Mouse (Mus musculus): ENCODE measurements around the gene Plscr2. TPM values are rescaled to one million over a fixed set of nuclear protein-coding genes. Genes with fewer than 3 reads are reported as not detected.
A peak's percentile ranks its signal among the peaks of the same experiment; 100 is the strongest.
"Not testable (repeated sequence)": the region's sequence is repeated elsewhere in the genome, so short reads cannot be mapped to it uniquely, and the experiment has no call there.

The Plscr2 gene
- polyA plus RNA-seq, 2 experiments from 2014 or later: not detected

DNA sequence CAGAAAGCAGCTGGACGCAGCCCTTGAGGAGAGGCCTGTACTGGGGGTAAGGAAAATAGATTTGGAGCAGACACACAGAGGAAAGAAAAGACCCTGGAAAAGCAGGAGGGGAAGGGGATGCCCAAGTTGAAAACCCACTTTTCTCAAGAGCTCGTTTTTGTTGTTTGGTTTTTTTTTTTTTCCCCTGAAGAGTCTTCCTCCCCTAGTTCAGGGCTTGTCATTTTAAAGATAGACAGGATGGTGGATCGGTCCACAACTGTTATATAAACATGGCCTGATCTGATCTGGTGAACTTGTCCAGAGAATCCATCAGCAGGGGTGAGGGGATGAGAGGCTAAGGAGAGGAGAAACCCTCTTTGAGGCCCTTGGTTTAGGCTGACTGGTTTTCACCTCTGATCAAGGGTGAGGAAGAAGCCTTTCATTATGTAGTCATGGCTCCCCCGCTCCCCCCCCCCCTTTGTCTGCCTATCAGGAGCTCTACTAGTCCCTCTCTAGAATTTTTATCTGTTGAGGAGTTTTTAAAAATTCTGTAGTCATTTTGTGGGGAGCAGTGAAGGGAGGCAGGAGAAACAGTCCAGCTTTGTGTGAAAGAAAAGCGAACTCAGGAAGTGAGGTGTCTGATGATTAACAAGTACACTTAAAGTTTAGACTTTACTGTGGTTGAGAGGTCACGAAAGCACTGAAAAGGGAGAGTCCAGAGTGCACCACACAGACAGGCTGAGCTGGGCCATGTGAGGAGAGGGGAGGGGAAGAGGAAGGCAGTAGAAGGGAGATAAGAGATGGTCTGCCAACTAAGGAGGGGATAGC, 1.2 kb upstream of the Plscr2 start:
- peak; percentile 92 for ATAC-seq

GRCm38 (mm10) chr9:92276360-92276759, 958 bp downstream of the Plscr2 start:
- no peak for ATAC-seq

- ATAC-seq: no peak
These were observed 4.6 kb downstream of the Plscr2 start for GRCm38 (mm10) chr9:92280048-92280447.

DNA sequence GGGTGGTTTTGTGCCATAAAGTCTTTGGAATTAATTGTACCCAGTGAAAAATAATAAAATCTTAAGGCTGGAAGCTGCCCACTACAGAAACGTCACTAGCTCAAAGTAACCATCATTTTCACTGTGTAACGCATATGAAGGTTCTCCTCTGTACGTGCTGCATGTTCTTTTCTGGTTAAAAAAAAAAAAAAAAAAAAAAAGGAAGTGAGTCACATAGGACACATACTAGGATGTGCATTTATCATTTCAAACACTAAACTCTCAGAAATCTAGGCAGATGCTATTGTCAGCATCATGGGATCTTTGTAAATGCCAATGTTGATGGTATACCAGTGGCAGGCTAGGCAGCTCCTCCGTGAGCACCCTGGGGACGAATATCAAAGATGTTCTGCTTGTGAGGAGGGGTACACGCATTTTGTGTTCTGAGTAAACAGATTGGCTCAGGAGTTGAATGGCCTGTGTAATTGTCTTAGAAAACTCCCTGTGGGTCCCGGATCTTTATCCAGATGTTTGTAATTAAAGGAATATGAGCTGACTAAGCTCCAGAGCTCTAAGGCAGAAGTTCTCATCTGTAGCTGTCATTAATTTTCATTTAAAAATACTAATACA, 7.3 kb downstream of the Plscr2 start:
- ATAC-seq: no peak

- ATAC-seq: peak; percentile 26
These were observed 14.3 kb downstream of the Plscr2 start for GRCm38 (mm10) chr9:92289675-92290074.

DNA sequence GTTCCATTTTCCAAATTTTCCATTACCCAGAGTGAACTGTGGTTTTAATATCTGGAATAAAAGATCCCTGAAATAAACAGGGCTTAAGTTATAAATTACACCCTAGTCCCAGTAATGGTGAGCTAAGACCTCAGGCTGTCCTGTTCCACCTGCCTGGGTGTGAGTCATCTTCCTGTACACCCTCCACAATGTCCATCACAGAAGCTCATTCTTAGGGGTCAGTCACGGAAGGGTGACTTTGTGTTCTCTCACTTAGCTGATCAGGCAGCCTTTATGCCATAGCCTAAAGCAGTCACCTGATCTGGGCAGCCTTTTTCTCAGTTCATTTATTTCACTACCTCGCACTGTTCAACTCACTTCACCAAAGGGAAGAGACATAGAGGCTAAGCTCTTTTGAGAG, 16.8 kb downstream of the Plscr2 start:
- ATAC-seq: no peak

DNA sequence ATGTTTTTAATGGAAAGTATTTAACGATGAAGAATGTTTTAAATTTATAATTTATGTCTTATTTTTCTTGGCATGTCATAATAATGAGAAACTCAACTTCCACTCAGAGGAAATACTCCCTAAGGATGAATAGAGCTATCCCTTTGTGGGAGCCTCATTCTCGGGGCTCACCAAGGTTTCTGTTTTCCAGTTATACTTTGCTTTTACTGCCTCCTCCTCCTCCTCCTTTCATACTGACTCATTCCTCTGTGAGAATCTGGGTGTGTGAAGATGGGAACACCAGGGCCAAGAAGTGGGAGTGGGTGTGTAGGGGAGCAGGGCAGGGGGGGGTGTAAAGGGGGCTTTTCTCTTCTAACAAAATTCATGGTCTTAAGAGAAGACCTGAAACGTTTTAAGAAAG, 17.5 kb downstream of the Plscr2 start:
- ATAC-seq: no peak

- ATAC-seq: no peak
These were observed 18.5 kb downstream of the Plscr2 start for GRCm38 (mm10) chr9:92293560-92294548.

DNA sequence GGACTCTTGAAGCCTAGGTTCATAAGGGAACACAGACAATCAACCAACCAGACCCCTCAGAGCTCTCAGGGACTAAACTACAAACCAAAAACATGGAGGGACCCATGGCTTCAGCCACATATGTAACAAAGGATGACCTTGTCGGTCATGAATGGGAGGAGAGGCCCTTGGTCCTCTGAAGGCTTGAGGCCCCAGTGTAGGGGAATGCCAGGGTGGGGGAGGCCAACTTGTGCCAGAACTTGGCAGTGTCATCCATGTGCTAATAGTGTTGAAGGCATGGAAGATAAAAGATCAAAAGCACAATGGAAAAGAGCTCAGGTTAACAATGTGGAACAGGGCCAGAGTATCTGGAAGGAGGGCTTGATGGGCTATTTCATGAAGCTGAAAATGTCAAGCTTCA, 22.9 kb downstream of the Plscr2 start:
- ATAC-seq: no peak

- no peak for ATAC-seq
These were observed 25.8 kb downstream of the Plscr2 start for GRCm38 (mm10) chr9:92301213-92301612.

DNA sequence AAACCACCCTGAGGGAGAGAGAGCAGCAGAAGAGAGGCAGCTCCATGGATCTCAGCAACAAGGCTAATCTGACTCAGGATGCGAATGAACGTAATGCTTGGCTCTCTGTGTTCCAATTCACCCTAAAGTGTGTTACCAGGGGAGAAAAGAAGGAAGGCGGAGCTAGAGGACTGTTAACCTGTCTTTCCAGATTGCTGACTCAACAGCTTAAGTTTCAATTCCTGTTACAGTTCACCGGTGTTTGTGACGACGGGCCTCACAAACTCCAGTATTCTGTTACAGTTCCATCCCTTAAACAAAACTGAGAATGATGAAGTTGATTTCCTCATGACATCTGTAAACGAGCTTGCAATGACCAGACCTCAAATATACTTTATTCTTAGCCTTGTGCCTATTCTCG, 29.7 kb downstream of the Plscr2 start:
- ATAC-seq: peak; percentile 39

DNA sequence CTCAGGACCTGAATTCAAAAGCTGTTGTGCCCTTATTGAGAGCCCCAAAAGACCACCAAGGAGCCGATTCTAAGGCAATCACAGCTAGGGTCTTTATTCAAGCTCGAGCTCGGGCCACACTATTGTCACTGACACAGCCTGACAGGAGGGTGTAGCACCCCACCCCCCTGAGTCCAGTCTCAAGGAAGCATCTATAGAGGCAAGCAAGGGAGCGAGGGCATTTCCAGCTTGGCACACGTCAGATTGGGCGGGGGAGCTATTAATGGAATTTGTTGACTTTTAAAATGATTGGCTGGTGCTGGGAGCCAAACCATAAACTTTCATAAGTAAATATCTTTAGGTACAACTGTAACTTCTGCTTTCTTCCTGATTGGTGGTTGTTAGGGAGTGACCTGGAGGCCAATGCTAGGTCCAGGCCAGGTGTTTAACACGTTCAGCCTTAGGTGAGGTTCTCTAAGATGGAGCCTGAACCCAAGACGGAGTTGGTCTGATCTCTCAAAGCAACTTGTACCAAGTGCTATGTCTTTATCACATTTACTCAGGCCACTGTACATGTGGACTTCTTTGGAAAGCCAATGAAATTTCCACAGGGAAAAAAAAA, 30.3 kb downstream of the Plscr2 start:
- ATAC-seq: no peak

GRCm38 (mm10) chr9:92309077-92309476, 33.7 kb downstream of the Plscr2 start, which contains the start of gene 1700057G04Rik:
Gene 1700057G04Rik, plus strand, starts transcription at chr9:92309377.
- no peak for ATAC-seq

DNA sequence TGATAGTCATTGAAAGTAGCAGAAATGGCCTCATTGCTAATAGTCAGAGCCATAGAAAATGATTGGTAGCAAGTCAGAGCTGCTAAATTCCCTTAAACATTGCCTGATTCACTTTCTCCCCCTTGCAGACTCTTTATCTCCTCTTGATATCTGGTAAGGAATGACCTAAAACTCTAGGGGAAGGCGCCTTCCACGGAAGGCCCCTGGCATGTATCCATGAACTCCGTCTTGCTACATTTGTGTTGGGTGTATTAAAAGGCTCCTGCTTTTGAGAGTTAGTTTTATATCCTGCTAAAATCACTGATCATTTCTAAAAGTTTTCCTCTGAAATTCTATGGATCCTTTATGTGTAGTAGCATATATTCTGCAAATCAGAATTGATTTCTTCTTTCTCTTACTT, 41.4 kb downstream of the Plscr2 start:
- no peak for ATAC-seq

- ATAC-seq: not testable (repeated sequence)
These were observed 50.5 kb downstream of the Plscr2 start for GRCm38 (mm10) chr9:92325936-92326335.

GRCm38 (mm10) chr9:92326813-92327212, 51.4 kb downstream of the Plscr2 start:
- ATAC-seq: no peak

- ATAC-seq: no peak
These were observed 56.0 kb downstream of the Plscr2 start for GRCm38 (mm10) chr9:92331383-92331782.

- ATAC-seq: no peak
These were observed 59.4 kb downstream of the Plscr2 start for GRCm38 (mm10) chr9:92334845-92335244.

DNA sequence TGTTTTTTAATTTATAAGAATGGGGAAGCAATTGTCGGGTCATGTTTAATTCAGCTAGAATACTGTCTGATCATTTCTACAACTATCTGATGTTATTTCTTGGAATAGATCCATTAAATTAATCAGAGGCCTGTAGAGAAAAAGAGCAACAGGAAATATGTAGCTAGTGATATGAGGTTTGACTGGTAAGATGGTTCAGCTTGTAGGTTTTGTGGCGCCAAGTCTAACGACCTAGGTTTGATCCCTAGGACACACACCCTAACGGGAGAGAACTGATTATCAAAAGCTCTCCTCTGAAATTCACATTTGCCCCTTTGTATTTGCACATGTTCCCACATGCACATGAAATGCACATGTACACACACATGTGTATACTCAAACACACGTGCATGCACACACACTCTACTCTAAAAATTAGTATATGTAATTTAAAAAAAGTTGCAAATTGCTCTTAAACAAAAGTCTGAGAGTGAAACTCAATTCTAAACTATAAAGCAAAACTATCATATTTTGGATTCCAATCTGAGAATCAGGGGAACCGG, 59.9 kb downstream of the Plscr2 start:
- no peak for ATAC-seq

DNA sequence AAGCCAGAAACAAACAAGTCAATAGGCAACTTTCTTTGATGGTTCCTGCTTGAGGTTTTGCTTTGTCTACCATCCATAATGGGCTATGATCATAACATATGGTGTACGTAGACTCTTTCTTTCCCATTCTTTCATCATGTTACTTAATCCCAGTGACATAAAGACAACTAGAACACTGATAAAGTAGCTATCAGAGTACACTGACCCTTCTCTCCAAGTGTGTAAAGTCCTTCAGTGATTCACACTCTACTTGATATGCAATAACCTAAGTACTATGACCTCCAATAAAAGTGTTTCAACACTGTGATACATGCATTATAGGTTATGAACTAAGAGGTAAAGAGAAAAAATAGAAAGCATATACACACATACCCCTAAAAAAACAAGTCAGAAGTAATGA, 61.7 kb downstream of the Plscr2 start:
- ATAC-seq: no peak

- ATAC-seq: no peak
These were observed 62.3 kb downstream of the Plscr2 start for GRCm38 (mm10) chr9:92337661-92338060.

DNA sequence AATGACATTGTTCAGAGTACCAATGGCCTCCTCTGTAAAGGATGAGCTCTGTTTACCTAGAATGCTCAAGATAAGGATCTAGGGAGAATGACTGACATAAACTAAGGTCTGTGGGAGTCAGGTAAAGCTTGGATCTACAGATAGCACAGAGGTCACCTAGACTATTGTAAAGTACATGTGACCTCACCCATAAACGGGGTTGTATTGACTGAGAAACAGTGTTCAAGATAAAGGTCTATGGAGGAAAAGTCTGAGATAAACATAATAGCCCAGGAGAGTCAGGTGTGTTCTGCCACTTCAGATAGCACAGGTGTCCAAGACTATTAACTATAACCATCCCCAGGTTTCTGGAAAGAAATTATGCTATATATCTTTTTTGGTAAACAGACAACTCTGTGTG, 63.6 kb downstream of the Plscr2 start:
- ATAC-seq: no peak
